Mouse (Mus musculus) heart, embryonic 11.5 days (tissue): ENCODE measurements around the gene Dock11. TPM values are rescaled to one million over a fixed set of nuclear protein-coding genes. Genes with fewer than 3 reads are reported as not detected.

Experiments
- ATAC-seq: fragments of 200-750 bp; cut with Nextera tagmentation; replicated peaks from 2 replicates; pipeline ENCODE4 v1.8.0; 2017; ENCODE audit warnings: moderate library complexity; ENCODE audit not compliant: insufficient number of reproducible peaks, low FRiP score, low TSS enrichment
- H3K27ac ChIP-seq: fragments of 300-500 bp; sonication (generic); 2 replicates; pipeline ENCODE4 v1.5.1; 2014; ENCODE audit warnings: mild to moderate bottlenecking, low read depth, low read length
- H3K27me3 ChIP-seq: fragments of 300-500 bp; sonication (generic); 2 replicates; pipeline ENCODE4 v1.6.1; 2014; ENCODE audit warnings: mild to moderate bottlenecking, low read length, mixed read lengths; ENCODE audit not compliant: control insufficient read depth, insufficient read depth
- H3K36me3 ChIP-seq: fragments of 300-500 bp; sonication (generic); 2 replicates; pipeline ENCODE4 v1.6.1; 2014; ENCODE audit warnings: mild to moderate bottlenecking, low read length, moderate library complexity, mixed read lengths; ENCODE audit not compliant: control insufficient read depth, insufficient read depth
- H3K4me1 ChIP-seq: fragments of 300-500 bp; sonication (generic); 2 replicates; pipeline ENCODE4 v1.6.1; 2014; ENCODE audit warnings: low read length; ENCODE audit not compliant: control insufficient read depth, insufficient read depth
- H3K4me2 ChIP-seq: fragments of 300-500 bp; sonication (generic); 2 replicates; pipeline ENCODE4 v1.6.1; 2014; ENCODE audit warnings: mild to moderate bottlenecking, moderate library complexity
- H3K4me3 ChIP-seq: fragments of 300-500 bp; sonication (generic); 2 replicates; pipeline ENCODE4 v1.5.1; 2014; ENCODE audit warnings: low read depth, low read length
- H3K9ac ChIP-seq: fragments of 300-500 bp; sonication (generic); 2 replicates; pipeline ENCODE4 v1.6.1; 2014; ENCODE audit warnings: mild to moderate bottlenecking, low read depth, low read length, moderate library complexity
- H3K9me3 ChIP-seq: fragments of 300-500 bp; sonication (generic); replicated peaks from 2 replicates; pipeline ENCODE4 v1.6.1; 2016; ENCODE audit warnings: low read length; ENCODE audit not compliant: control insufficient read depth
- WGBS: fragments of 180-500 bp; shearing (Covaris S2); extraction: QIAGEN DNeasy Blood & Tissue Kit; methylation state at CpG from one replicate; pipeline ENCODE4 v1.1.7; 2014; ENCODE audit not compliant: insufficient replicate concordance; 5-methylcytosine and 5-hydroxymethylcytosine counted together
- polyA plus RNA-seq: library from polyadenylated mRNA; unstranded; fragments of >200 nt; fragmentation: Nextera tagmentation; extraction: Ambion mirVana; gene quantifications from 2 replicates; pipeline ENCODE4 v1.2.1, GENCODE M21; 2014

Dock11 gene
- polyA plus RNA-seq, 1 experiment from 2014 or later: 11.9 TPM

GRCm38 (mm10) chrX:35931945-35932344, 43.3 kb downstream of the Dock11 start:
- H3K9me3 ChIP-seq: no peaks in the 10 kb centered on the region
- no peaks in the 10 kb centered on the region for H3K27me3 ChIP-seq
- no peak for ATAC-seq
- no peak overlapping the region for H3K9ac ChIP-seq
- no peaks in the 10 kb centered on the region for H3K36me3 ChIP-seq
- H3K4me1 ChIP-seq: peaks cover 2% of the 10 kb centered on the region; the same call in 1 of the 2 replicates
- 59% methylated on average over 1 of the region's 1 CpGs for WGBS
- no peak overlapping the region for H3K4me3 ChIP-seq
- no peak overlapping the region for H3K27ac ChIP-seq
- no peak overlapping the region for H3K4me2 ChIP-seq

- no peak overlapping the region for H3K27ac ChIP-seq
- no peaks in the 10 kb centered on the region for H3K9me3 ChIP-seq
- no peak overlapping the region for H3K9ac ChIP-seq
- H3K4me3 ChIP-seq: no peak overlapping the region
- ATAC-seq: no peak
- H3K36me3 ChIP-seq: no peaks in the 10 kb centered on the region
- H3K27me3 ChIP-seq: no peaks in the 10 kb centered on the region
- no peak overlapping the region for H3K4me2 ChIP-seq
- peaks cover 2% of the 10 kb centered on the region; the same call in 1 of the 2 replicates for H3K4me1 ChIP-seq
Measured at GRCm38 (mm10) chrX:35932952-35933351, 44.3 kb downstream of the Dock11 start.

- H3K27ac ChIP-seq: no peak overlapping the region
- H3K9ac ChIP-seq: no peak overlapping the region
- H3K4me1 ChIP-seq: no peaks in the 10 kb centered on the region
- no peak overlapping the region for H3K4me2 ChIP-seq
- H3K36me3 ChIP-seq: no peaks in the 10 kb centered on the region
- no peaks in the 10 kb centered on the region for H3K9me3 ChIP-seq
- H3K27me3 ChIP-seq: no peaks in the 10 kb centered on the region
- WGBS: 74% methylated on average over 5 of the region's 5 CpGs
- no peak for ATAC-seq
- no peak overlapping the region for H3K4me3 ChIP-seq
Measured at GRCm38 (mm10) chrX:35938112-35938511, 49.5 kb downstream of the Dock11 start.

- Histone ChIP-seq H3K27me3 (no peaks in the 10 kb centered on the region), H3K9me3 (no peaks in the 10 kb centered on the region), H3K4me3 (no peak overlapping the region), H3K4me2 (no peak overlapping the region), H3K9ac (no peak overlapping the region), H3K27ac (no peak overlapping the region), H3K4me1 (no peaks in the 10 kb centered on the region), H3K36me3 (no peaks in the 10 kb centered on the region)
- ATAC-seq: no peak
- 25% methylated on average over 1 of the region's 1 CpGs for WGBS
Measured at GRCm38 (mm10) chrX:35946394-35946793, 57.8 kb downstream of the Dock11 start.

GRCm38 (mm10) chrX:35950135-35950534, 61.5 kb downstream of the Dock11 start:
- Histone ChIP-seq H3K36me3 (no peaks in the 10 kb centered on the region), H3K4me1 (no peaks in the 10 kb centered on the region), H3K9me3 (no peaks in the 10 kb centered on the region), H3K4me3 (no peak overlapping the region), H3K9ac (no peak overlapping the region), H3K27ac (no peak overlapping the region), H3K27me3 (no peaks in the 10 kb centered on the region), H3K4me2 (no peak overlapping the region)
- ATAC-seq: no peak
- 76% methylated on average over 4 of the region's 4 CpGs for WGBS

GRCm38 (mm10) chrX:35951945-35952344, 63.3 kb downstream of the Dock11 start:
- H3K9me3 ChIP-seq: no peaks in the 10 kb centered on the region
- H3K4me3 ChIP-seq: no peak overlapping the region
- H3K9ac ChIP-seq: no peak overlapping the region
- H3K36me3 ChIP-seq: no peaks in the 10 kb centered on the region
- 71% methylated on average over 3 of the region's 3 CpGs for WGBS
- no peak overlapping the region for H3K4me2 ChIP-seq
- ATAC-seq: no peak
- H3K4me1 ChIP-seq: no peaks in the 10 kb centered on the region
- H3K27me3 ChIP-seq: no peaks in the 10 kb centered on the region
- no peak overlapping the region for H3K27ac ChIP-seq

GRCm38 (mm10) chrX:35952521-35953095, 64.0 kb downstream of the Dock11 start:
- Histone ChIP-seq H3K27ac (no peak overlapping the region), H3K27me3 (no peaks in the 10 kb centered on the region), H3K9me3 (no peaks in the 10 kb centered on the region), H3K4me1 (no peaks in the 10 kb centered on the region), H3K36me3 (no peaks in the 10 kb centered on the region), H3K4me3 (no peak overlapping the region), H3K4me2 (no peak overlapping the region), H3K9ac (no peak overlapping the region)
- ATAC-seq: no peak
- 70% methylated on average over 4 of the region's 4 CpGs for WGBS

GRCm38 (mm10) chrX:35956236-35956635, 67.6 kb downstream of the Dock11 start:
- Histone ChIP-seq H3K36me3 (no peaks in the 10 kb centered on the region), H3K4me2 (no peak overlapping the region), H3K27me3 (no peaks in the 10 kb centered on the region), H3K4me3 (no peak overlapping the region), H3K27ac (no peak overlapping the region), H3K9ac (no peak overlapping the region), H3K4me1 (no peaks in the 10 kb centered on the region), H3K9me3 (no peaks in the 10 kb centered on the region)
- no peak for ATAC-seq

- no peak overlapping the region for H3K4me3 ChIP-seq
- no peaks in the 10 kb centered on the region for H3K9me3 ChIP-seq
- WGBS: 59% methylated on average over 6 of the region's 6 CpGs
- H3K27ac ChIP-seq: no peak overlapping the region
- no peaks in the 10 kb centered on the region for H3K4me1 ChIP-seq
- no peak for ATAC-seq
- H3K4me2 ChIP-seq: no peak overlapping the region
- H3K9ac ChIP-seq: no peak overlapping the region
- H3K36me3 ChIP-seq: no peaks in the 10 kb centered on the region
- H3K27me3 ChIP-seq: no peaks in the 10 kb centered on the region
Measured at GRCm38 (mm10) chrX:35963087-35963486, 74.5 kb downstream of the Dock11 start.
